Mouse (Mus musculus) central nervous system, embryonic 18 days (tissue): ENCODE measurements around the gene Tmod2. TPM values are rescaled to one million over a fixed set of nuclear protein-coding genes. Genes with fewer than 3 reads are reported as not detected.

Source experiments
- polyA plus RNA-seq: library from polyadenylated mRNA; depleted of rRNA; stranded (reverse); fragments of >200 nt; gene quantifications from 2 replicates; pipeline ENCODE4 v1.2.3, GENCODE M21; 2012; rRNA removed

Gene Tmod2
- polyA plus RNA-seq = 93.5 and 98.1 TPM in 2 replicates

GRCm38 (mm10) chr9:75610571-75611493, at the start of gene Tmod2:
Tmod2 (minus strand) TSS chr9:75611325.

GRCm38 (mm10) chr9:75625556-75626307, 14.6 kb upstream of the Tmod2 start, which contains the start of gene Lysmd2:
Lysmd2 (plus strand) TSS chr9:75625741.

GRCm38 (mm10) chr9:75559512-75560012, 51.6 kb downstream of the Tmod2 start, which contains the start of gene Tmod3:
Tmod3 (minus strand) TSS chr9:75559657.

Other genes with a start within 250 kb of the Tmod2 start
- gene Mapk6, start 201.3 kb downstream of the Tmod2 start, polyA plus RNA-seq = 62.7 and 62.8 TPM in 2 replicates
- 17.1 and 17.8 TPM in 2 replicates for gene Leo1, start 169.8 kb downstream of the Tmod2 start, polyA plus RNA-seq
- 72.1 and 76.0 TPM in 2 replicates for gene Tmod3, start 51.7 kb downstream of the Tmod2 start, polyA plus RNA-seq
- 31.3 and 35.1 TPM in 2 replicates for gene Lysmd2, start 14.4 kb upstream of the Tmod2 start, polyA plus RNA-seq
- 98.7 and 103 TPM in 2 replicates for gene Scg3, start 72.7 kb upstream of the Tmod2 start, polyA plus RNA-seq
- gene Bmp5, start 164.0 kb upstream of the Tmod2 start, polyA plus RNA-seq = 1.7 and 1.9 TPM in 2 replicates